Mouse (Mus musculus): ENCODE measurements around the gene Kcna5.

Kcna5 gene

DNA sequence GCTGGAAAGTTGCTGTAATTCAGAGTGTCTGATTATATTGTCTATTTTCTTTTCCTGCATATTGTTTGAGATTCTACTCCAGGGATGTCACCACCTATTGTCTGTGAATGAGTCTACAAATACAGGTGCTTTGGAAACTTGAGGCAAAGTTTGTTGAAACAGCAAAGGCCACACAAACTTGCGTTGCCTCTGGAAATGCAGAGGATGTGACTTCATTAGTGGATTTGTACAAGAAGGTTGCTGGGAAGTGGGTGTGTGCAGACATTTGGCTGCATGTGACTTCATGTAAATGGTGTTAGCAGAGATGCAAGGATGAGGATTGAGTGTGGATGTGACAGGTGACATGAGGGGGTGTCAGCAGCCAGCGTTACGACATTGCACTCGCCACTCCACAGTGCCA lies 1.7 kb upstream of the Kcna5 start:
- no peak for DNase-seq (ENCODE audit: low spot score)

GRCm38 (mm10) chr6:126535911-126536270 lies 679 bp upstream of the Kcna5 start:
- DNase-seq (ENCODE audit: low spot score) = no peak

GRCm38 (mm10) chr6:126534531-126535207 lies 543 bp downstream of the Kcna5 start:
- DNase-seq (ENCODE audit: low spot score) = no peak

DNA sequence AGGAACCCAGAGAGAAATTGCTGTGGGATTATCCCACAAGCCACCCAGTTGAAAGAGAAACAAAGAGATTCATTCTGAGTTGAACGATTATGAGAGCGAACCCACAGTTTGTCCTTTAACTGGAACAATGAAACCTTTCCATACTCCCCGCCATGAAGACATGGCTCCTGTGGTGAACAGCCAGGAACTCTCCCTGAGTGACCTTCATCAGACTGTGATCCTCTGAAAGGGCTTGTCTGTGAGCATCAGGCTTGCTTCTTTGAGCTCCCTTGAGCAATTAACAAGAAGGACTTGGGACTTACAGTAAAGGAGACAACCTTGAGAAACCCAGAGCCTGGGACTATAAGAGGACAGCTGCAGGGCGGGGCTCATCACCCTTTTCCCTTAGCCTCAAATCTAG lies 3.9 kb downstream of the Kcna5 start:
- DNase-seq (ENCODE audit: low spot score) = no peak

DNA sequence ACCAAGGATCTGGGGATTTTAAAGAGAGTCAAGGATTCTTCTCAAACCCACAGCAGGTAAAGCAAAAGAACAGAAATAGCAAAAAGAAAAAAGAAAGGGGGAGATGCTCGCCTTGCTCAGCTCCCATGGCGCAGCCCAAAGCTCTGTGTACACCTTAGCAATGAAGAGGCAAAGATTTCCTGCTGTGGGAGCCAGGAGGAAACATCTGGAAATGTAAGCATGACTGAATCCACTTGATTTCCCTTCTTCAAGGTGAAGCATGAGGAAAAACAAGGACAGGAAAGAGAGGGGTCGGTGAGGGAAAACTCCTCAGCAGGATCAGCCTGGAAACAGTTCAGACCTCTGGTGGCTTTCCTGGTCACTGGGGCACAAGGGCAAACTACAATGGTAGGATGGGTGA lies 5.2 kb downstream of the Kcna5 start:
- DNase-seq (ENCODE audit: low spot score) = no peak

GRCm38 (mm10) chr6:126514720-126515119 lies 20.5 kb downstream of the Kcna5 start:
- no peak for DNase-seq (ENCODE audit: low spot score)

DNA sequence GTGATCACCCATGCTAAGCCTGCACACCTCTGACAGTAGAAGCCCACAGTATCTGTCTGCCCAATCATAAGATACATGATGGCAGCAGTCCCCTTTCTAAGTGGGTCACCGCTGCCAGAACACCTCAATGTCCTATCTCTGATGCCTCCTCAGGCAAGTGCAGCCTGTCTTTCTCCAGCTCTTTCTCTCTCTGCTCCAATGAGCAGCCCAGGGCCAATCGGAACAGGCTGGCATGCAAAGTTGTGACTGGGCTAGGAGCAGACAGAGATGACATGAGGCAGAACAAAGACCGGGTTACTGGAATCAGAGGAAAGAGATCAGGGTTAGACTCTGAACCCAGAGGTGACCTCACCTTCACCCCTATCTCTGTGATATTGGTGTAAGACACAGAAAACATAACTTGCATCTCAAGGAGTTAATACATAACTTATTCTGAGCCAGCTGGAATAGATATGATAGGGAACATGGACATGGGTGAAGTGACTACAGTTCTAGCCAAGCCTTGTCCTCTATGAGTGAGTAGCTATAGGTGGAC lies 21.4 kb downstream of the Kcna5 start:
- no peak for DNase-seq (ENCODE audit: low spot score)

DNA sequence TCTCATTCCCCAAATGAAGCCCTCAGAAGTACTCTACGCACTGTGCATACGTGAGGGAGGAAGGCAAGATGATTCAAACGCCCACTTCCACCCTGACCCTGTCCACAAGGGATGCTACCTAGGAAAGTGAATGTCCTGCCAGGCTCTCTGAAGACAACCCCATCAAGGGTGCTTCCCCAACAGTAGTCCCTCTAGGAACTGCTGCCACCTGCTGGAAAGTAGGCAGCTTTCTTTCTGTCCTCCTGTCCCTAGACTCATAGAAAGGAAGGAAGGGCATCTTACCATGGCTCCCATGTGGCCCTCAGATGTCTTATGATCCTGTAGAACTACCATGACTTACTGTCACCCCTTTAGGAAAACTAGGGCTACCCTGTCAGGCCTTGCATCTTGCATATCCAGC lies 22.1 kb downstream of the Kcna5 start:
- peak; percentile 10 for DNase-seq (ENCODE audit: low spot score)

DNA sequence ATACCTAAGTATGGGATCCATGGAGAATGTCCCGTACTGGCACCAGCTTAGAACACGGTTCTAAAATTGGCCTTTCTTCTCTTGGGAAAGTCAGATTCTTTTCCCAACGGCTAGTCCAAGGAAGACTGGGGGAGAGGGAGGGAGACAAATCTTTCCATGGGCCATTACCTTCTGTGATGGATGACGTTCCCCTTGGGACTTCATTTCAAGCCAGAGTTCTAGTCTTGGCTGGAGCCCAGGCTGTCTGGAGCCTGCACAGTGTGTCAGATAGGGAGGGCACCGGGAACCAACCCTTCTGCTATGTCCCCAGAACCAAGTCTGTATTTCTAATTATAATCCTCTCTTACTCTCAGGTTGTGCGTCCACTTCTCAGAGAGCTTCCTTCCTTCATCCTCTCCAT lies 26.5 kb downstream of the Kcna5 start:
- no peak for DNase-seq (ENCODE audit: low spot score)

DNA sequence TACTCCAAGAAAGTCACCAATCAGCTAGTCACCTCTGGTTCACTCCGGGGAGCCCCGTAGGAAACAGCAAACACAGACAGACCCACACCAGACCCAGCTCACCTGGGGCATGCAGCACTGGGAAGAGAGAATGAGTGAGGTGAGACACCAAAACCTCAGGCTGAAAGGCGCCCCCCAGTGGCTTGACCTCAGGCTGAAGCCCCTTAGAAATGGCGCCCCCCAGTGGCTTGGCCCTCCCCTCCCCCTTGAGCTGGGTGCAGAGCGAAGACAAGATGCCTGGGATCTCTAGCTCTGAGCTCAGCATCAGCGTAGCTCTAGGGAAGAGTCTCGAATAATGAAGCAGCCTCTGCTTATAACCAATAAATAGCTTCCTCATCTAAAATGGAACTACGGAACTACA lies 31.3 kb downstream of the Kcna5 start:
- no peak for DNase-seq (ENCODE audit: low spot score)

DNA sequence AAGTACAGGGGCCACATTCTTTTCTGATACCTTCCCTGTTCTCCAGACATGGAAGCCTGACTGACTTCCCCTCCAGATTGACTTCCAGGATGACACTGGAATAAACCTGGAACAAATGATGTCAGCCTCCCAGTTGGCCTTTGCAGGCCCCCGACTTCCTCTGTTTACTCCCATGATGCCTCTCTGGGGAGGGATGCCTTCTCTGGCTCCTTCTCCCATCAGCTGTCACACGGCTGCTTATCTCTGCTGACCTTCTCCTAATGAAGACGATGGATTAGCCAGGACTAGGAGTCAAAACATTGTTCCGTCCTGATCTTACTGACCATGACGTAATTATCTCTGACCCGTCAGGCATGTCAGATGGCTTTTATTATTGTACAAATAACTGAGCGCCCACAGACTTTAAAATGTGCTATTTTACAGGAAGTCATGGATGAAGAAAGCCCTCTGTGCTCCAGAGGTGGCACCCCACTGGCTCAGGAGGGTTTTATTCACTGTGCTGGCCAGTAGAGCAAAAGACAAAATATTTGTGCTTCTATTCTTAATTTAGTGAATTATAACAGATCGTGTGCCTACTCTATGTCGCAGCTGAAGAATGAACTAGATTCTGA lies 32.4 kb downstream of the Kcna5 start:
- no peak for DNase-seq (ENCODE audit: low spot score)

DNA sequence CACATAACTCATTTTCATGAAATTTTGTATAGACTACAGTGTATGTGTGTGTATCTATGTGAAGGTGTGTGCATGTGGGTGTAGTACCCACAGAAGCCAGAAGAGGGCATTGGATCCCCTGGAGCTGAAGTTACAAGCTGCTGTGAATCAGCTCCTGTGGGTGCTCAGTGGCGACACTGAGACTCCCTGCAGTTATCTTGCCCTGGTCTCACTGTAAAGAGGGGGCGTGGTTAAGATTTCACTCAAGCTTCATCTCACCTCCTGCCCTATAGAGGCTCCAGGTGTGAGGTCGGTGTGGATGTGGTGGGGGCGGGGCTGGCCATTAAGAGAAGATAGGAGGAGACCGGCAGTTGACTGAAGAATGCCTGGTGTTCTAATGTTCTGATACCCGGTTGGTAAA lies 34.2 kb downstream of the Kcna5 start:
- DNase-seq (ENCODE audit: low spot score) = no peak

DNA sequence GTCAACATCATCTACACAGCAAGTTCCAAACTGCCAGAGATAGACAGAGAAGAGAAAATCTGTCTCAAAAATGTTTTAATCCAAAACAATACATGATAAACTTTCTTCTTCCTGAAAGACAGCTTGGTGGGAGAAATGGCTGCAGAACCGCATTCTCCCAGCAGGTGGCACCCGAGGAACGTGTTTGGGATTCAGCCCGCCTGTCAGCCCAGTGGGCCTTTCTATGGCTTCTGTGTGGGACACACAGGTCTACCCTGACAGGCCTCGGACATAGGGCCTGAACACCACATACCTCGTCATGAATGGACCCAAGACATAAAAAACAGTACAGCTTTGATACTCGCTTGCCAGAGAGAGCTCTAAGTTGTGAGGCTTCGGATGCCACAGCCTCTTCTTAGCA lies 35.1 kb downstream of the Kcna5 start:
- DNase-seq (ENCODE audit: low spot score) = peak; percentile 79

- DNase-seq (ENCODE audit: low spot score) = peak; percentile 39
Measured at GRCm38 (mm10) chr6:126497878-126498277, 37.3 kb downstream of the Kcna5 start.

- no peak for DNase-seq (ENCODE audit: low spot score)
Measured at GRCm38 (mm10) chr6:126497173-126497839, 37.9 kb downstream of the Kcna5 start.

DNA sequence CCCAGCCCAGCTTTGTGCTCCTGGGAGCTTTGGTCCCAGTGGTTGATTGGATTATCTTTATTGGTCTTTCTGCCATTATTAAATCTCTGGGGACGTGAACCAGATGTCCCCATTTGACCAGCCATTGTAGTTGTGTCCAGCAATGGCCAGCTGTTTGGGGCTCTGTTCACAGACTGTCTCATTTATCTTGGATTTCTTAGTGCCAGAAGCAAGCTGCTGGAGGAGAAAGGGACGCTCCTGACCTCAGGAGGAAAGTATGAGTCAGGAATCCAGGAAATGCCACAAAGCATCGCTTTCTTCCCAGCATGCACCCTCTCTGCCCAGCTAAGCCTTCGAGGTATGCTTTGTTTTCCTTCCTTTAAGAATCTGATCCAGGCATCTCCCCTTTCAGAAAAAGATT lies 48.1 kb downstream of the Kcna5 start:
- no peak for DNase-seq (ENCODE audit: low spot score)

DNA sequence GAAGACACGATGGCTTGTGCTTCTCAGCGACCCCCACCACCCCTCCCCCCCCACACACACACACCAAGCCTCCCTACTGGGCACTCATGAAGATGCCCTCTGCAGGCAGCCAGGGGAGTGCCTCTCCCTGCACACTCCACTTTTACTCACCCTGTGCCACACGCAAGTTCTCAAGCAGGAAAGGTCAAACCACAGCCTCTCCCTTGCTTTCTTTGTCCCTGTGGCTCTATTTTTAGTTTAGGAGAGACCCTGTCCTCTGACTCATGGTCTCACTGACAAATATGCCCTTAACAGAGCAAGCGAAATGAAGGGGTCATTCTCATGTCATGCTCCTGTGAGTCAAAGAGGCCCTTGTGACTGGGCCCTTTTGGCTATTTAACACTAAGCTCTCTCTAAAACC lies 50.3 kb downstream of the Kcna5 start:
- no peak for DNase-seq (ENCODE audit: low spot score)

DNA sequence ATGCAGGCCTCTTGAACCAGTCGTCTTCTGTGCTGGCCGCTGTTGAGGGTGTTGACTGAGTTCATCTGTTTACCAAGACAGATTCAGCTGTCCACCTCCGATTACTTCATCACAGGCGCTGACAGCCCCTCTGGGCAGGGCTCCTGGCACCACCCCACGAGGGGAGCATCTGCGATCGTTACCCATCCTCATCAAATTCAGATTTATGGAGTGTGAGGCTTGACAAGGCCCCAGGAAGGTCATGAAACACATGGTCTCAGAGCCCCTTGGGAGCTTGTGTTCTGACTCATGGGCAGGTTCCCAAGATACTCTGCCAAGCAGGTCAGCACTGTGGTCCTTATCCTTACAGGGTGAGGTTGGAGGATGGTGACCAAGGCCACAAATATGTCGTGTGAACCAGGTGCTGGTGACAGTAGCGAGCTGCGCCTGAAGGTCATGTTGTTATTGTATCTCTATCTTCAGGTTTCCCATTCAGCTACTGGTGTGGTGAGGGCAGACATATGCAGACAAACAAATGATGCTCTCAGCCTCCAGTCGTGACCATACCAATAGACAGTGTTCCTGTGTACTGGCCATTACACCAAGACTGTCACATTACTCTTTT lies 51.8 kb downstream of the Kcna5 start:
- DNase-seq (ENCODE audit: low spot score) = no peak
